28 mouse cellular contexts compared by ENCODE assay signal in the genomic region with DNA sequence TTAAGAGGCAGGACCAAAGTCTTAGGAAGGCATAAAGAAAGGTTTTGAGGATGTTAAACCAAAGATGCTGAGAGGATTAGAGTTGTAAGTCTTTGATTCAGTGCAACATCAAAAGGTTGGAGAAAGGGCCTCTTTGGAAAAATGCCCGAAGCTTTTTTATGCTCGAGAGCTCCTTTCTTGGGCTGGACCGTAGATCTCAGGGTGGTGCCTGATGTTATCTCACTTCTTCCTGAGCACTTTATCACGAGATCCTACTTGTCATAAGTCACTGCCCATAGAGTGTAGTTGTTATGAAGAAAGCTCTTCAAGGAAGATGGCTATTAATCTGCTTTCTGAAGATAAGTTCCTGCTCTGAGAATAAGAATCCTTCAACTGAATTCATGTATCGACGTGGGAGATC.
A peak's percentile ranks its signal among the peaks of the same experiment; 100 is the strongest.
DNase-seq lines count a peak whose midpoint lies in the region; ATAC-seq lines count a peak whose summit lies in the region.
"Had no signal": no experiment of that assay in that cellular context is flagged by ENCODE, and none has a peak within 500 bp of the region (broad histone marks: within the 10 kb centered on the region; RNA-seq: fewer than 3 reads in every experiment).

No protein-coding gene starts in this region.

- no peak overlapping the region for H3K9ac ChIP-seq in kidney, embryonic 16.5 days (replicated peaks; ENCODE audit: low read length)
- H3K9ac ChIP-seq: embryonic facial prominence, embryonic 13.5 days; forebrain, embryonic 15.5 days; heart, embryonic 15.5 days; hindbrain, embryonic 12.5 days; intestine, embryonic 15.5 days; liver, embryonic 14.5 days; lung, embryonic 15.5 days; stomach, embryonic 15.5 days had no signal

- H3K9me3 ChIP-seq in kidney, embryonic 16.5 days (ENCODE audit: low read length) = no peaks in the 10 kb centered on the region
- H3K9me3 ChIP-seq: embryonic facial prominence, embryonic 13.5 days; forebrain, embryonic 10.5 days; forebrain, embryonic 15.5 days; heart, embryonic 15.5 days; hindbrain, embryonic 12.5 days; intestine, embryonic 15.5 days; lung, embryonic 15.5 days; stomach, embryonic 15.5 days had no signal

- no peaks in the 10 kb centered on the region for H3K27me3 ChIP-seq in kidney, embryonic 16.5 days (ENCODE audit: insufficient read depth, low read length)
- H3K27me3 ChIP-seq: CH12.LX; forebrain, embryonic 15.5 days; heart, embryonic 15.5 days; hindbrain, embryonic 12.5 days; intestine, embryonic 15.5 days; lung, embryonic 15.5 days; stomach, embryonic 15.5 days had no signal

- no peak overlapping the region for H3K27ac ChIP-seq in kidney, embryonic 16.5 days (ENCODE audit: low read length)
- H3K27ac ChIP-seq: embryonic facial prominence, embryonic 13.5 days; forebrain, embryonic 10.5 days; forebrain, embryonic 15.5 days; heart, embryonic 15.5 days; hindbrain, embryonic 12.5 days; hindbrain, postnatal 0 days; intestine, embryonic 15.5 days; liver, embryonic 14.5 days; lung, embryonic 15.5 days; stomach, embryonic 15.5 days had no signal

- ATAC-seq in kidney, embryonic 16.5 days (ENCODE audit: low FRiP score, low TSS enrichment) = no peak
- ATAC-seq: activated CD4-positive, CD25-positive, alpha-beta regulatory T cell, adult 4 months; forebrain, embryonic 15.5 days; hindbrain, postnatal 0 days; intestine, embryonic 15.5 days; midbrain, embryonic 16.5 days had no signal

- no peaks in the 10 kb centered on the region; the same call in 1 of the 2 replicates for H3K4me1 ChIP-seq in kidney, embryonic 16.5 days (ENCODE audit: insufficient read depth, low read length)
- H3K4me1 ChIP-seq: embryonic facial prominence, embryonic 13.5 days; forebrain, embryonic 15.5 days; heart, embryonic 15.5 days; hindbrain, embryonic 12.5 days; intestine, embryonic 15.5 days; lung, embryonic 15.5 days; stomach, embryonic 15.5 days had no signal

- peak; percentile 4 for DNase-seq in adrenal gland, adult 2 months
- no peak for DNase-seq in adrenal gland, adult 8-10 months
- peak; percentile 33 for DNase-seq in kidney, adult 11 months
- peak; percentile 37 for DNase-seq in kidney, postnatal 14 days
- no peak for DNase-seq in kidney, adult 18-20 months
- DNase-seq in kidney, postnatal 25 days = peak; percentile 36 to 50
- DNase-seq: adrenal gland, postnatal 10 days; cerebellum, adult 11-12 months; cerebellum, adult 9-11 months; gastrocnemius, postnatal 25 days; liver; right cerebral cortex, postnatal 25 days; thymus, postnatal 14 days had no signal

- 60% methylated on average over 6 of the region's 6 CpGs for whole genome bisulfite sequencing in kidney, embryonic 16.5 days

- H3K4me3 ChIP-seq in kidney, embryonic 16.5 days (ENCODE audit: low read length) = no peak overlapping the region
- H3K4me3 ChIP-seq: embryonic facial prominence, embryonic 13.5 days; forebrain, embryonic 10.5 days; forebrain, embryonic 15.5 days; heart, embryonic 15.5 days; hindbrain, embryonic 12.5 days; intestine, embryonic 15.5 days; lung, embryonic 15.5 days; stomach, embryonic 15.5 days had no signal

- H3K36me3 ChIP-seq in kidney, embryonic 16.5 days (ENCODE audit: insufficient read depth, low read length) = no peaks in the 10 kb centered on the region
- H3K36me3 ChIP-seq: embryonic facial prominence, embryonic 13.5 days; forebrain, embryonic 10.5 days; forebrain, embryonic 15.5 days; heart, embryonic 15.5 days; hindbrain, embryonic 12.5 days; intestine, embryonic 15.5 days; lung, embryonic 15.5 days; stomach, embryonic 15.5 days had no signal

- no peak overlapping the region for H3K4me2 ChIP-seq in kidney, embryonic 16.5 days (replicated peaks; ENCODE audit: low read depth, low read length)
- H3K4me2 ChIP-seq: embryonic facial prominence, embryonic 13.5 days; forebrain, embryonic 15.5 days; heart, embryonic 15.5 days; hindbrain, embryonic 12.5 days; intestine, embryonic 15.5 days; lung, embryonic 15.5 days; midbrain, embryonic 11.5 days; stomach, embryonic 15.5 days had no signal

Comparison
In these comparisons a context has a peak if more than half of its experiments do, and no peak if none do; other contexts are left out.
1. DNase-seq: peak in adrenal gland, adult 2 months (single experiment), kidney, adult 11 months (single experiment), kidney, postnatal 14 days (single experiment) and kidney, postnatal 25 days (2 of 2); none in adrenal gland, adult 8-10 months (single experiment) and kidney, adult 18-20 months (single experiment).